Mouse (Mus musculus) G1E (cell line): ENCODE results near the gene Tln2.

Experiments
- CTCF ChIP-seq: IDR thresholded peaks from 2 replicates; pipeline ENCODE4 v1.5.1; 2012; ENCODE audit warnings: low read depth, low read length, inconsistent platforms, mixed read lengths
- TAL1 ChIP-seq: conservative IDR thresholded peaks from 2 replicates; pipeline ENCODE4 v1.6.1; 2012; ENCODE audit warnings: low read depth, low read length, inconsistent platforms, mixed read lengths

- TF ChIP-seq CTCF (no peak), TAL1 (no peak)
Observed at GRCm38 (mm10) chr9:67274296-67274695, 285.2 kb downstream of the Tln2 start.
